Mouse (Mus musculus): ENCODE results near the gene Coq2. TPM values are rescaled to one million over a fixed set of nuclear protein-coding genes. Genes with fewer than 3 reads are reported as not detected.

Gene Coq2
- polyA plus RNA-seq, 1 experiment from 2014 or later, result 25.8 TPM

DNA sequence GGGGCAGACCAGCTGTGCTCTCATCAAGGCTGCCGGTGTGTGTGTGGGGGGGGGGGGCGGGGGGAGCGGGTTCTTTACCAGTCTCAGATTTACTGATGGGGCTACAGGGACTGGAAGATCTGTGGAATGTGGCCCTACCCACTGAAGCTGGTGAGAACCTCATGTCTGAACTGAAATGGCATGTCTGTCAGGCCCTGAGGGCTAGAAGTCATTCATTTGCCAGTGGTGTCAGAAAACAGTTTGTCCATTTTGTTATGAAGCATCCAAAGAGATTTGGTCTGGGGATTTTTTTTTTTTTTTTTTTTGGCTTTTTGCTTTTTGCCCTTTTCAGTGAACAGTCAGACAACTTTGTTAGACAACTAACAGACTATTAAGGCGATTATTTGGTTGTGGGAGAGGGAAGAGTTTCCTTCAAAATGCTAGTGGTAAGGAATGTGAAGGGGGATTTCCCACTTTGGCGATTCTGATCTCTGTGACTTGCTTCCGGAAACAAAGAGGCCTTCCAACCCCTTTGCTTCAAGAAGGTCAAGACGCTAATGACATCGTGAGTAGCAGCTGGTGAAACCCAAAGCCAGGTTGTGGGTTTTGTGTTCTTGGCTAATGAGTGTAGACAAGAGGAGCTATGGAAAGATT lies 52.9 kb downstream of the Coq2 start:
- WGBS (ENCODE audit: insufficient replicate concordance), result 57% methylated on average over 7 of the region's 8 CpGs
- Histone ChIP-seq H3K27me3 (ENCODE audit: insufficient read depth, low read length) (no peaks in the 10 kb centered on the region), H3K36me3 (replicated peaks; ENCODE audit: insufficient read depth, low read length) (no peaks in the 10 kb centered on the region), H3K9ac (replicated peaks) (no peak overlapping the region), H3K9me3 (ENCODE audit: low read length) (no peaks in the 10 kb centered on the region), H3K27ac (ENCODE audit: low read depth) (no peak overlapping the region), H3K4me3 (ENCODE audit: low read depth, low read length) (no peak overlapping the region), H3K4me1 (ENCODE audit: insufficient read depth) (peaks cover 11% of the 10 kb centered on the region), H3K4me2 (ENCODE audit: low read depth, low read length) (no peak overlapping the region)
- DNase-seq, result no peak
- no peak for TF ChIP-seq CTCF (IDR thresholded peaks at IDR 0.05; ENCODE audit: low read depth)
- TF ChIP-seq EP300 (IDR thresholded peaks at IDR 0.05; ENCODE audit: low read depth), result no peak
- no peak for ATAC-seq

DNA sequence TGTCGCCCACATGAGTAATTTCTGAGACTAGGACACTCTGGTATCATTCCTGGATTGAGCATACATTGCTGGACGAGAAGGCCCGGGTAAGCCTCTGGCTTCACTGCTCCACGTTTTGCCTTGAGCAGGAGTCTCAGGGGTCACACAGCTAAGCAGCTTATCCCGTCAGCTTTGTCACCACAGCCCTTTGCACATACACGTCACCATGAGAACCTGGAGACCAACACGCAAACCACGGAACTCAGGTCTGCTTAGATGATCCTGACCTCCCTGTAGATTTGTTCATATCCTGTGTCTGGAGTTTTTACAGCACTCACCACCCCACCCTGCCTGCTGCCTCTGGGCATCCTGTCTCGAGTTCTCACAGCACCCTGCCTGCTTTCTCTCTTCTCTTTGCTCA lies 54.0 kb downstream of the Coq2 start:
- Histone ChIP-seq H3K9ac (replicated peaks) (no peak overlapping the region), H3K9me3 (ENCODE audit: low read length) (no peaks in the 10 kb centered on the region), H3K27ac (ENCODE audit: low read depth) (no peak overlapping the region), H3K27me3 (ENCODE audit: insufficient read depth, low read length) (no peaks in the 10 kb centered on the region), H3K4me1 (ENCODE audit: insufficient read depth) (peaks cover 12% of the 10 kb centered on the region), H3K4me2 (ENCODE audit: low read depth, low read length) (no peak overlapping the region), H3K36me3 (replicated peaks; ENCODE audit: insufficient read depth, low read length) (no peaks in the 10 kb centered on the region), H3K4me3 (ENCODE audit: low read depth, low read length) (no peak overlapping the region)
- 68% methylated on average over 9 of the region's 9 CpGs for WGBS (ENCODE audit: insufficient replicate concordance)
- ATAC-seq (no peak), DNase-seq (no peak)
- TF ChIP-seq EP300 (IDR thresholded peaks at IDR 0.05; ENCODE audit: low read depth), result no peak
- no peak for TF ChIP-seq CTCF (IDR thresholded peaks at IDR 0.05; ENCODE audit: low read depth)

DNA sequence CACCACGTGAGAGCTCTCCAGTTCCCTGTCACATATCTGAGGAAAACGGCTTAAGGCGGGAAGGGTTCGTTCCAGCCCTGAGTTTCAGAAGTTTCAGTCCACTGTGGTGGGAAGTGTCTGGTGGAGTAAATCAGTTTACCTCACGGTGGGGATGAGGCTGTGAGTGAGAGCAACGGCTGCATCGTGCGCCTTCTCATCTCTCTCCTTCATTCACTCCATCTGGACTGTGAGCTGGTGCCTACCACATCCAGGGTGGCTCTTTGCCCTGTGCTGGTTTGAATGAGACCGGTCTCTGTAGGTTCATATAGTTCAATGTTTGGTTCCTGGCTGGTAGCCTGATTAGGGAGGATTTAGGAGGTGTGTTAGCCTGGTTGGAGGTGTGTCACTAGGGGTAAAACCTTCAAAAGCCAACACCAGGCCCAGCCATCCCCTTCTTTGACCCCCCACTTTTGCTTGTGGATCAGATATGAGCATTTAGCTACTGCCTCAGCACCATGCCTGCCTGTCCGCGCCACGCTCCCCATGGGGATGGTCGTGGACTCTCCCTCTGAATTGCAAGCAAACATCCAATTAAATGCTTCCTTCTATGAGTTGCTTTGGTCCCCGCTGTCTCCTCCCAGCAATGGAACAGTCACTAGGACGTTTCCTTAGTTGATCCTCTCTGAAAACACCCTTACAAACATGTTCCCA lies 55.2 kb downstream of the Coq2 start:
- TF ChIP-seq CTCF (IDR thresholded peaks at IDR 0.05; ENCODE audit: low read depth), result no peak
- no peak for TF ChIP-seq EP300 (IDR thresholded peaks at IDR 0.05; ENCODE audit: low read depth)
- Histone ChIP-seq H3K4me1 (ENCODE audit: insufficient read depth) (peaks cover 5% of the 10 kb centered on the region), H3K9ac (replicated peaks) (no peak overlapping the region), H3K27me3 (ENCODE audit: insufficient read depth, low read length) (no peaks in the 10 kb centered on the region), H3K27ac (ENCODE audit: low read depth) (no peak overlapping the region), H3K4me2 (ENCODE audit: low read depth, low read length) (no peak overlapping the region), H3K36me3 (replicated peaks; ENCODE audit: insufficient read depth, low read length) (no peaks in the 10 kb centered on the region), H3K9me3 (ENCODE audit: low read length) (no peaks in the 10 kb centered on the region), H3K4me3 (ENCODE audit: low read depth, low read length) (no peak overlapping the region)
- ATAC-seq, result no peak
- DNase-seq, result no peak
- 90% methylated on average over 15 of the region's 15 CpGs for WGBS (ENCODE audit: insufficient replicate concordance)

DNA sequence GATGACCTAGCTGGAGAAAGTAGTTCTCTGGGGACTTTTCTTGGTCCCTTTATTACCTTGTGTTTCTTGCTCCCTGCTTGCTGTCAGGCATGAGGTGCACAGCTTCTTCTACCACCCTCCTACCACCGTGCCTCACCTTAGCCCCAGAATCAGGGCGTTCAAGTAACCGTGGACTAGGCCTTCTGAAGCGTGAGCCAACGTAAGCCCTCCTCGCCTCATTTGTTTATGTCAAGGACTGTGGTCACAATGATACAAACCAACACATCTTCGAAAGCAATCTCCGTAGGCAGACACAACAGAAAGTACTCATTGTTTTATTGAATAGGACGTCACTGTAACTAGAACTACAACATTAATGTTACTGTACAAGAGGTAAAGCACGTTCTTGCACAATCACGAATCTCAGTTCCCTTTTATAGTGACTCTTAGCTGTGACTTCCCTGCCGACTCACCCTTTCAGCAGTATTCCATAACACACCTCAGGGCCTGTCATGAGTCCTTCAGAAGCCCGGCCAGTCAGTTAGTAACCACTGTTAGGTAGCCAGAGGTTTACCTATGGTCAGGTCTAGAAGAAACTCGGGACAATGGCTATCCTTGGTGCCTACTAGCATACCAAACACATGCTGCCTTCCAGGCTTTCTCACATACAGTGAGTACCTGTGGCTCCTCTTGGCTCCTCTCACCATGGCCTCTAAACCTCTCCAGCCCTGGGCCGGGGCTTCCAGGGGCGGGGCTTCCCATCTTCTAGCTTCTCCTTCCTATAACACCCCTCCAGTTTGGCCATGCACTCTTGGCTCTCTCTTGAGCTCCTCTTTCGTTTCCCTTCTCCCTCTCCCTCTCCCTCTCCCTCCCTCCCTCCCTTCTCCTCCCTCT lies 60.8 kb downstream of the Coq2 start:
- 66% methylated on average over 17 of the region's 17 CpGs for WGBS (ENCODE audit: insufficient replicate concordance)
- H3K27ac ChIP-seq (ENCODE audit: low read depth), result no peak overlapping the region

DNA sequence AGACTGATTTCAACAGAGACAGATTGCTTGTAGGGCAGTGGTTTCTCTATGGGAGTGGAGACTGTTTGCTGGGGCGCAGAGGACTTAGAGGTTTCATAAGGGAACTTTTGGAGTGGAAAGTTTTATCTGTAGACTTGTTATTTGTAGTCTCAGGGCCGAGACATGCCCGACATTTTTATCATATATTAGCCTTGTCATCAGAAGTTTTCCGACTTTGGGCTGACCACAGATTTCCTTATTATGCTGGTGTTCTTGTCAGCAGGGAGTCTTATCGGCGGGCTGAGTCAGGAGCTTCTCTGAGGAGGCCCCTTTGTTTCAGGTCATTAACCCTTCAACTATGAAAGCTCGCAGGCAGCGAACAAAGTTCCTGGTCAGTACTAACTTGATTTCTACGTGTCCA lies 67.1 kb downstream of the Coq2 start:
- ATAC-seq (peak; percentile 31; the same call in 1 of the 2 replicates), DNase-seq (no peak)
- WGBS (ENCODE audit: insufficient replicate concordance), result 39% methylated on average over 9 of the region's 9 CpGs
- Histone ChIP-seq H3K4me2 (ENCODE audit: low read depth, low read length) (no peak overlapping the region), H3K9me3 (ENCODE audit: low read length) (no peaks in the 10 kb centered on the region), H3K4me1 (ENCODE audit: insufficient read depth) (peaks cover 8% of the 10 kb centered on the region; the same call in 1 of the 2 replicates), H3K9ac (replicated peaks) (no peak overlapping the region), H3K36me3 (replicated peaks; ENCODE audit: insufficient read depth, low read length) (no peaks in the 10 kb centered on the region), H3K4me3 (ENCODE audit: low read depth, low read length) (no peak overlapping the region), H3K27ac (ENCODE audit: low read depth) (0 out of 2 replicates have a peak overlapping the region, but pooled peaks have one; percentile 18), H3K27me3 (ENCODE audit: insufficient read depth, low read length) (no peaks in the 10 kb centered on the region)
- no peak for TF ChIP-seq CTCF (IDR thresholded peaks at IDR 0.05; ENCODE audit: low read depth)

More for the DNA sequence above, 60.8 kb downstream of the Coq2 start:
- H3K9ac ChIP-seq (replicated peaks), result no peak overlapping the region
- no peaks in the 10 kb centered on the region for H3K27me3 ChIP-seq (ENCODE audit: insufficient read depth, low read length)
- H3K9me3 ChIP-seq (ENCODE audit: low read length), result no peaks in the 10 kb centered on the region
- H3K4me3 ChIP-seq (ENCODE audit: low read depth, low read length), result no peak overlapping the region
- H3K4me2 ChIP-seq (ENCODE audit: low read depth, low read length), result no peak overlapping the region
- DNase-seq (no peak), ATAC-seq (peak; percentile 50)
- TF ChIP-seq EP300 (IDR thresholded peaks at IDR 0.05; ENCODE audit: low read depth) (peak; percentile 41; the same call in 1 of the 2 replicates), CTCF (IDR thresholded peaks at IDR 0.05; ENCODE audit: low read depth) (no peak)
- peaks cover 5% of the 10 kb centered on the region for H3K4me1 ChIP-seq (ENCODE audit: insufficient read depth)
- no peaks in the 10 kb centered on the region for H3K36me3 ChIP-seq (replicated peaks; ENCODE audit: insufficient read depth, low read length)
